Mouse (Mus musculus): ENCODE results near the gene Dalrd3. TPM values are rescaled to one million over a fixed set of nuclear protein-coding genes. Genes with fewer than 3 reads are reported as not detected.
A peak's percentile ranks its signal among the peaks of the same experiment; 100 is the strongest.

Gene Dalrd3
- total RNA-seq, 2 experiments from 2014 or later, result 110 to 111 TPM

DNA sequence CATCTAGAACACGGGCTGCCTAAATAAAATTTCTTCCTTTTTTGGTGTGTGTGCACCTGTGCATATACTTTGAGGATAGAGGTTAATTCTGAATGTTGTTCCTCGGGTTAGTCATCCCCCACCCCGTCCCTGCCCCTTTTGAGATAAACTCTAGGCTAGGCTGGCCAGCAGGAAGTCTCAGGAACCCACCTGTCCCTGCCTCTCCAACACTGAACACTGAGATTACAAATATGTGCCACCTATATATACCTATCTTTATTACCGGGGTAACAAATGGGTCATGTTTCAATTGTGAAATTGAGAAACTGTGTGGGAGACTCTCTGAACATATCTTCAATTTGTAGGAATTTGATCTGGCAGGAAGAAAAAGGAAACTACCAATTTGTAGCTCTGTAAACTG lies 39.2 kb downstream of the Dalrd3 start:
- H3K27ac ChIP-seq, result no peak overlapping the region
- no peak overlapping the region for H3K4me3 ChIP-seq
- TF ChIP-seq CTCF (conservative IDR thresholded peaks at IDR 0.05), result no peak
- no peak for DNase-seq (ENCODE audit: low spot score in 2 of 2)

- DNase-seq (ENCODE audit: low spot score in 2 of 2), result no peak
- no peak for TF ChIP-seq CTCF (conservative IDR thresholded peaks at IDR 0.05)
- Histone ChIP-seq H3K27ac (no peak overlapping the region), H3K4me3 (no peak overlapping the region)
Measured at GRCm38 (mm10) chr9:108611488-108611887, 41.8 kb downstream of the Dalrd3 start.

DNA sequence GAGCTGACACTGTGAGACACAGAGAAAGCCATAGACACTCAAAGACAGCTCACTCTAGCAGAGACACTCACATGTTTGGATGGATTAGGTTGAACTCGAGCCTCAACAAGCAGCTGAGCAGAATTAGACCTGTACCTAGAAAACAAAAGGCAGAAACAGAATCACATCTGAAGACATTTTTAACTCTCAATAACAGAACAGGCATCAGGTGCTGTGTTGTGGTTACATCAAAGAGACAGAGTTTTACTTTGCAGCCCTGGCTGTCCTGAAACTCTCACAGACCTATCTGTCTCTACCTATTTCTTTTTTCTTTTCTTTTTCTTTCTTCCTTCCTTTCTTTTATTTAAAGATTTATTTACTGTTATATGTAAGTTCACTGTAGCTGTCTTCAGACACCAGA lies 47.6 kb downstream of the Dalrd3 start:
- Histone ChIP-seq H3K27ac (no peak overlapping the region), H3K4me3 (no peak overlapping the region)
- no peak for DNase-seq (ENCODE audit: low spot score in 2 of 2)
- peak; percentile 32 for TF ChIP-seq CTCF (conservative IDR thresholded peaks at IDR 0.05)

Small RNAs within 50 kb of the gene (microRNA-seq; reads per million reads assigned to microRNA genes)
- gene Gm24083 (0 reads per million in 2 experiments), gene Mir191 (0 reads per million in 2 experiments), gene Mir425 (750 to 917 reads per million in 2 experiments)

Other genes starting within 250 kb of the Dalrd3 start
- gene Gpx1, start 231.0 kb upstream of the Dalrd3 start, total RNA-seq (2021), result 10 to 100 TPM; 62.2 to 64.1 TPM
- gene Usp4, start 222.0 kb upstream of the Dalrd3 start, total RNA-seq (2021), result 100 to 1,000 TPM; 106 to 112 TPM
- gene 1700102P08Rik, start 177.1 kb upstream of the Dalrd3 start, total RNA-seq (2021), result 1 to 10 TPM; 2.3 to 3.3 TPM
- under 1 TPM in 1 of 2 experiments, not detected in 1; 0.15 TPM for gene Ccdc36, start 141.4 kb upstream of the Dalrd3 start, total RNA-seq (2021)
- not detected for gene BC048562, start 133.4 kb upstream of the Dalrd3 start, total RNA-seq (2021)
- gene Ccdc71, start 109.4 kb upstream of the Dalrd3 start, total RNA-seq (2021), result 10 to 100 TPM; 36.7 to 40.6 TPM
- gene Klhdc8b, start 108.3 kb upstream of the Dalrd3 start, total RNA-seq (2021), result 10 to 100 TPM; 16.7 to 19.6 TPM
- 10 to 100 TPM; 29.3 to 30.7 TPM for gene Lamb2, start 90.2 kb upstream of the Dalrd3 start, total RNA-seq (2021)
- gene Usp19, start 79.3 kb upstream of the Dalrd3 start, total RNA-seq (2021), result 100 to 1,000 TPM; 154 TPM
- 10 to 100 TPM; 74.9 to 79.8 TPM for gene Qars, start 62.2 kb upstream of the Dalrd3 start, total RNA-seq (2021)
- gene Qrich1, start 53.1 kb upstream of the Dalrd3 start, total RNA-seq (2021), result 100 to 1,000 TPM; 161 TPM
- 10 to 100 TPM; 61.3 to 63.7 TPM for gene Impdh2, start 9.6 kb upstream of the Dalrd3 start, total RNA-seq (2021)
- gene Ndufaf3, start 2.5 kb upstream of the Dalrd3 start, total RNA-seq (2021), result 10 to 100 TPM; 60.8 to 73.3 TPM
- gene Wdr6, start 8.9 kb downstream of the Dalrd3 start, total RNA-seq (2021), result 100 to 1,000 TPM; 119 to 129 TPM
- 100 to 1,000 TPM; 101 to 104 TPM for gene P4htm, start 27.8 kb downstream of the Dalrd3 start, total RNA-seq (2021)
- gene Arih2, start 79.5 kb downstream of the Dalrd3 start, total RNA-seq (2021), result 10 to 100 TPM; 50.2 to 57.3 TPM
- gene Slc25a20, start 92.2 kb downstream of the Dalrd3 start, total RNA-seq (2021), result 10 to 100 TPM; 14.4 to 14.8 TPM
- 10 to 100 TPM; 43.4 to 45.5 TPM for gene Prkar2a, start 119.4 kb downstream of the Dalrd3 start, total RNA-seq (2021)
- gene Ip6k2, start 213.9 kb downstream of the Dalrd3 start, total RNA-seq (2021), result 100 to 1,000 TPM; 249 to 251 TPM
- 10 to 100 TPM; 68.8 to 71.3 TPM for gene Nckipsd, start 238.5 kb downstream of the Dalrd3 start, total RNA-seq (2021)